Mouse (Mus musculus) embryonic facial prominence, embryonic 11.5 days (tissue): ENCODE results near the gene Alad. TPM values are rescaled to one million over a fixed set of nuclear protein-coding genes. Genes with fewer than 3 reads are reported as not detected.

Source experiments
- ATAC-seq: fragments of 200-750 bp; cut with Nextera tagmentation; replicated peaks from 2 replicates; pipeline ENCODE4 v1.8.0; 2017; ENCODE audit warnings: low read depth; ENCODE audit not compliant: insufficient number of reproducible peaks, low FRiP score, low TSS enrichment
- DNase-seq: peaks from one replicate; pipeline ENCODE4 v3.0.0-alpha.2; 2015; ENCODE audit warnings: low spot score
- H3K27ac ChIP-seq: fragments of 300-500 bp; sonication (generic); replicated peaks from 2 replicates; pipeline ENCODE4 v1.5.1; 2014; ENCODE audit warnings: mild to moderate bottlenecking, low read depth, low read length, control low read depth
- H3K27me3 ChIP-seq: fragments of 300-500 bp; sonication (generic); 2 replicates; pipeline ENCODE4 v1.6.1; 2014; ENCODE audit warnings: mild to moderate bottlenecking, low read length, moderate library complexity, mixed read lengths; ENCODE audit not compliant: control insufficient read depth, insufficient read depth
- H3K36me3 ChIP-seq: fragments of 300-500 bp; sonication (generic); replicated peaks from 2 replicates; pipeline ENCODE4 v1.6.1; 2014; ENCODE audit warnings: low read depth, mild to moderate bottlenecking, low read length, moderate library complexity, mixed read lengths; ENCODE audit not compliant: control insufficient read depth, insufficient read depth
- H3K4me1 ChIP-seq: fragments of 300-500 bp; sonication (generic); 2 replicates; pipeline ENCODE4 v1.6.1; 2014; ENCODE audit warnings: low read length, mixed read lengths; ENCODE audit not compliant: control insufficient read depth, insufficient read depth
- H3K4me2 ChIP-seq: fragments of 300-500 bp; sonication (generic); 2 replicates; pipeline ENCODE4 v1.6.1; 2014; ENCODE audit warnings: low read depth, mild to moderate bottlenecking, control low read depth, low read length, moderate library complexity
- H3K4me3 ChIP-seq: fragments of 300-500 bp; sonication (generic); 2 replicates; pipeline ENCODE4 v1.5.1; 2014; ENCODE audit warnings: low read depth, low read length, control low read depth
- H3K9ac ChIP-seq: fragments of 300-500 bp; sonication (generic); replicated peaks from 2 replicates; pipeline ENCODE4 v1.6.1; 2014; ENCODE audit warnings: mild to moderate bottlenecking, control low read depth, low read length
- H3K9me3 ChIP-seq: fragments of 300-500 bp; sonication (generic); replicated peaks from 2 replicates; pipeline ENCODE4 v1.6.1; 2016; ENCODE audit warnings: mild to moderate bottlenecking, low read length, inconsistent platforms, mixed read lengths; ENCODE audit not compliant: control insufficient read depth
- WGBS: fragments of 180-500 bp; shearing (Covaris S2); extraction: QIAGEN DNeasy Blood & Tissue Kit; methylation state at CpG from one replicate; pipeline ENCODE4 v1.1.7; 2014; 5-methylcytosine and 5-hydroxymethylcytosine counted together
- polyA plus RNA-seq: library from polyadenylated mRNA; unstranded; fragments of >200 nt; fragmentation: Nextera tagmentation; extraction: Ambion mirVana; gene quantifications from 2 replicates; pipeline ENCODE4 v1.2.1, GENCODE M21; 2014

Alad gene
- polyA plus RNA-seq, 1 experiment from 2014 or later = 90.2 TPM

DNA sequence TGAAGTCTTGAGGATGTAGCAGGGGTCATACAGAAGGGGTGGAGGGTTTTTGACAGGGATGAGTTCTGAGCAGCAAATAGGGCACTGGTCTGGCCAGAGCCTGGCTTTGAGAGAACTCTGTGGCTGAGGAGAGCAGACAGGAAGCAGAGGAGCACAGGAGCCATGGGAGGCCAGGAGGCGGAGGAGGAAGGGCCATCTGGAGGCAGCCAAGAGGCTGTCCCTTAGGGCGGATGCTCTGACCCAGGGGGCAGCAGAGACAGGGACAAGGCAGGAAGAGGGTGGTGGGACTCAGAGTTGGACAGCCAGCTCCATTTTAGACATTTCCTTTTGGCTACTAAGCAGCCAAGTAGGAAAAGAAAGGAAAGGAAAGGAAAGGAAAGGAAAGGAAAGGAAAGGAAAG lies 3.6 kb downstream of the Alad start:
- Histone ChIP-seq H3K4me1 (peaks cover 4% of the 10 kb centered on the region), H3K4me2 (no peak overlapping the region), H3K27ac (no peak overlapping the region), H3K27me3 (no peaks in the 10 kb centered on the region), H3K36me3 (peaks cover 3% of the 10 kb centered on the region; the same call in 1 of the 2 replicates), H3K9me3 (no peaks in the 10 kb centered on the region), H3K9ac (peak overlapping the region; percentile 43), H3K4me3 (no peak overlapping the region)
- ATAC-seq (no peak), DNase-seq (no peak)
- 38% methylated on average over 2 of the region's 2 CpGs for WGBS

DNA sequence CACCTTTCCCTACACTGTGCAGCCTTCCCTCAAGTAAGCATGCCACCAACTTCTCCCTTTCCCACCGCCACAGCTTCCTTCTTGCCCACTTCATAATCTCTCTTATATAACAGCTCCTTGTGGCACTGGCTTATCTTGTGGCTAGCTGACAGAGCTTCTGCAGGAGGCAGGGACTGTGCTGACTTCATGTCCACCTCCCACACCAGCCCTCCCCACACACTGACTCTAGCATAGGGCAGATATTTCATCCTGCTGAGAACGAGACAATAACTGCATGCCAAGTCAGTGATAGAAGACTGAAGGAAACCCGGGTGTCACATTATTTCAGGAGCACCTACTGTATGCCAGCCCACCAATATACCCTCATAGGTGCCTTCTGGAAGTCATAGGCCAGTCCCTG lies 4.2 kb downstream of the Alad start:
- Histone ChIP-seq H3K4me1 (peaks cover 4% of the 10 kb centered on the region), H3K27me3 (no peaks in the 10 kb centered on the region), H3K27ac (no peak overlapping the region; the same call in 1 of the 2 replicates), H3K9ac (peak overlapping the region; percentile 43), H3K4me2 (no peak overlapping the region), H3K36me3 (peaks cover 5% of the 10 kb centered on the region), H3K9me3 (no peaks in the 10 kb centered on the region), H3K4me3 (no peak overlapping the region)
- ATAC-seq (no peak), DNase-seq (no peak)
- WGBS = 79% methylated on average over 3 of the region's 3 CpGs

DNA sequence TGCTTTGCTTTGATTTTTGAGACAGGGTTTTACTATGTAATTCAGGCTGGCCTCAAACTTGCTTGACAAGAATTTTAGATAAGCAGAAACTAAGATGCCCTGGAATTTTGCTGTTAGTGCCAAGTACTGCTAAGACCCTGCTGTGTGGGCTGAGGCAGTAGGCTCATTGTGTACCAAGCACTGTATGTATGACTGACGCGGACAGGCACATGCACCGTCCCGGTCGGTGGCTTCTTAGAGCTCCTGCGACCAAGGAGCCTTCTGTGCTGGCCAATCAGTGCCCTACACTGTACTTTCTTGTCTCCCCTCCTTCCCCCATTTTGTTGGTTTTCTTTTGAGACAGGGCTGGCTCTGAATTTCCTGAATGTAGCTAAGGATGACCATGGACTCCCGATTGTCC lies 4.7 kb downstream of the Alad start:
- H3K4me3 ChIP-seq = no peak overlapping the region
- H3K4me2 ChIP-seq = no peak overlapping the region
- H3K9ac ChIP-seq = no peak overlapping the region
- H3K36me3 ChIP-seq = peaks cover 6% of the 10 kb centered on the region
- H3K9me3 ChIP-seq = no peaks in the 10 kb centered on the region
- DNase-seq (no peak), ATAC-seq (no peak)
- no peak overlapping the region; the same call in 1 of the 2 replicates for H3K27ac ChIP-seq
- H3K4me1 ChIP-seq = peaks cover 4% of the 10 kb centered on the region
- WGBS = 87% methylated on average over 7 of the region's 7 CpGs
- no peaks in the 10 kb centered on the region for H3K27me3 ChIP-seq

DNA sequence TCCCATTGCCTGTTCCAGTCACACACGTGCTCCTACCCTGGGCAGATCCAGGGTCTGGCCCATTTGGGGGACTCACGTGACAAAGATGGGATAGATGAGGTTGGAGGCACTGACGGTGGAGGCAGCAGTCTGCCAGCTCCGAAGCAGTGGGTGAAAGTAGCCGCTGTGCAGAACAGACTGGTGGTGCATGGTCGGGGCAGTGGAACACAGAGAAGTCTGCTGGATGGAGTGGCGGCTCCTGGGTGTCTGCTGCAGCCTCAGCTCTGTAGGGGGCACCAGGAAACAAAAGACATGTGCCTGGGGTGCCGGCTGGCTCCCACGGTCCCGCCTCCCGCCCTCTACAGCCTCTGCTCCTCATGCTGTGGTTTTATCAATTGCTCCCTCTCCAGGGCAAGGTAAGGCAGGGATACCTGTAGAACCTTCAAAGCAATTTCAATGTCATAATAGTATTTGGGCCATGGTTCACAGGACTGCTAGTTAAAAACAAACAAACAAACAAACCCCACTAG lies 5.7 kb downstream of the Alad start:
- peaks cover 4% of the 10 kb centered on the region for H3K4me1 ChIP-seq
- H3K4me2 ChIP-seq = no peak overlapping the region
- H3K27ac ChIP-seq = no peak overlapping the region
- 57% methylated on average over 11 of the region's 11 CpGs for WGBS
- H3K4me3 ChIP-seq = no peak overlapping the region
- no peak for DNase-seq
- no peaks in the 10 kb centered on the region for H3K27me3 ChIP-seq
- ATAC-seq = no peak
- H3K36me3 ChIP-seq = peaks cover 7% of the 10 kb centered on the region
- no peak overlapping the region for H3K9ac ChIP-seq
- no peaks in the 10 kb centered on the region for H3K9me3 ChIP-seq

GRCm38 (mm10) chr4:62509946-62510345 lies 9.8 kb downstream of the Alad start:
- DNase-seq = no peak
- Histone ChIP-seq H3K27ac (no peak overlapping the region), H3K9me3 (no peaks in the 10 kb centered on the region), H3K4me1 (no peaks in the 10 kb centered on the region; the same call in 1 of the 2 replicates), H3K36me3 (peaks cover 7% of the 10 kb centered on the region), H3K27me3 (no peaks in the 10 kb centered on the region), H3K9ac (no peak overlapping the region), H3K4me2 (no peak overlapping the region), H3K4me3 (no peak overlapping the region)
- 93% methylated on average over 11 of the region's 11 CpGs for WGBS
- no peak for ATAC-seq

GRCm38 (mm10) chr4:62508839-62509238 lies 10.9 kb downstream of the Alad start:
- Histone ChIP-seq H3K4me3 (no peak overlapping the region), H3K4me2 (no peak overlapping the region), H3K9me3 (no peaks in the 10 kb centered on the region), H3K27ac (no peak overlapping the region), H3K4me1 (no peaks in the 10 kb centered on the region; the same call in 1 of the 2 replicates), H3K27me3 (no peaks in the 10 kb centered on the region), H3K9ac (no peak overlapping the region), H3K36me3 (peaks cover 7% of the 10 kb centered on the region)
- ATAC-seq = no peak
- no peak for DNase-seq
- 94% methylated on average over 5 of the region's 5 CpGs for WGBS

DNA sequence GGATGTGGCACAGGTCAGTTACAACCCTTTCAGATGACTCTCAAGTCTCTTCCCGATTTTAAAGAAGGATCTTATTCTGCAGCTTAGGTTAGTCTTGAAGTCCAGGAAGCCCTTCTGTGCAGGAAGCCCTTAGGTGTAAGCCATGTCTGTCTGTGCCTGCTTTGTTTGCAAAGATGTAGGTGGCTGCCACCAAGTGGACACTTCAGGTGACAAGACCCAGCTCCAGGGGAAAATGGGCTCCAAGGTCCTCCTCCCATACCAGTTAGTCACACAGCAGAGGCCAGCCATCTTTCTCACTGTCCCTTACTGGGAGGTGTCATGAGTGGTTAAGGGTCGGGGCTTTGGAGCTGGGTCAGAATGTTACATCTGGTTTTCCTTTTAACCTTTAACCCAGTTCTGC lies 12.9 kb downstream of the Alad start:
- Histone ChIP-seq H3K4me3 (no peak overlapping the region), H3K9me3 (no peaks in the 10 kb centered on the region), H3K9ac (no peak overlapping the region), H3K27me3 (no peaks in the 10 kb centered on the region), H3K27ac (no peak overlapping the region), H3K4me2 (no peak overlapping the region), H3K4me1 (no peaks in the 10 kb centered on the region), H3K36me3 (peaks cover 7% of the 10 kb centered on the region)
- DNase-seq (no peak), ATAC-seq (no peak)
- 51% methylated on average over 2 of the region's 2 CpGs for WGBS

DNA sequence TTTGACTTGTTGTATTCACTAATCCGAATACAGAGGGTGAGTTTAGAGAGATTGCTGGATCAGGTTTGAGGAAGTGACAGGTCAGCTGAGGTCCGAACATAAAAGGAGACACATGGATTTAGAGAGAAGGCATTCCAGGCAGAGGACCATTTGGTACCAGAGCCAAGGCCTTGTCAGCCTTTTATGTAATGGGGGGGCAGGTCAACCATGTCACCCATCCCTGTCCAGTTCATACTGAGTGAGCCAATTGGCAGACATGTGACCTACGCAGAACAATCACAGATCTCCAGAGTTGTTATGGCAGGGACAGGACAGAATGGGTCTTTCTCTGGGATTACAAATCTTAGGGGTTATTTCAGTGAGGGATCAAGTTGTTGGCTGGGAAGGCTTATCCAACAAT lies 13.7 kb downstream of the Alad start:
- Histone ChIP-seq H3K9ac (no peak overlapping the region), H3K36me3 (peaks cover 5% of the 10 kb centered on the region), H3K9me3 (no peaks in the 10 kb centered on the region), H3K27ac (no peak overlapping the region), H3K4me2 (no peak overlapping the region), H3K27me3 (no peaks in the 10 kb centered on the region), H3K4me3 (no peak overlapping the region), H3K4me1 (no peaks in the 10 kb centered on the region)
- DNase-seq (no peak), ATAC-seq (no peak)
- 82% methylated on average over 3 of the region's 3 CpGs for WGBS
